Mouse (Mus musculus) heart, postnatal 0 days (tissue): Measurements from ENCODE around the gene Chp1.

Experiments used
- CTCF ChIP-seq: IDR thresholded peaks from 2 replicates; pipeline ENCODE4 v1.5.1; 2016; ENCODE audit warnings: antibody characterized with exemption, control low read depth, low read depth
- EP300 ChIP-seq: IDR thresholded peaks from 2 replicates; pipeline ENCODE4 v1.6.1; 2016; ENCODE audit warnings: antibody characterized with exemption, low read depth

DNA sequence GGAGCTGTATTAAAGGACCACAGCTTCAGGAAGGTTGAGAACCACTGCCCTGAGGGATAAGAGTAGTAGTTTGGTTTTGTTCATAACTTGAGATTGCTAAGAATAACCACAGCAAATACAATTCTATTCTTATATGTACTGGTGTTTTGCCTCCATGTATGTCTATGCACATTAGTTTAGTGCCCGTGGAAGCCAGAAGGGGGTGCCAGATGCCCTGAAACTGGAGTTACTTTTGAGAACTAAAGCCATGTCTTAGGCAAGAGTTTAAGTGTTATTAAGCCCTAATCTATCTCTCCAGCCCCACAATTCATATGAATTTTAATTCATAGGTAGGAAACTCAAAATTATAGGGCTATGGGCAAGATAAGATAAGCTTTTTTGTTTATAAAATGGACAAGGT is 5.4 kb upstream of the Chp1 start:
- TF ChIP-seq CTCF (peak; percentile 71), EP300 (no peak)
